Mouse (Mus musculus): ENCODE data around the gene Ankrd12. TPM values are rescaled to one million over a fixed set of nuclear protein-coding genes. Genes with fewer than 3 reads are reported as not detected.

The Ankrd12 gene
- 2.4 and 2.9 TPM in 2 replicates for polyA plus RNA-seq (2012; rRNA removed)

DNA sequence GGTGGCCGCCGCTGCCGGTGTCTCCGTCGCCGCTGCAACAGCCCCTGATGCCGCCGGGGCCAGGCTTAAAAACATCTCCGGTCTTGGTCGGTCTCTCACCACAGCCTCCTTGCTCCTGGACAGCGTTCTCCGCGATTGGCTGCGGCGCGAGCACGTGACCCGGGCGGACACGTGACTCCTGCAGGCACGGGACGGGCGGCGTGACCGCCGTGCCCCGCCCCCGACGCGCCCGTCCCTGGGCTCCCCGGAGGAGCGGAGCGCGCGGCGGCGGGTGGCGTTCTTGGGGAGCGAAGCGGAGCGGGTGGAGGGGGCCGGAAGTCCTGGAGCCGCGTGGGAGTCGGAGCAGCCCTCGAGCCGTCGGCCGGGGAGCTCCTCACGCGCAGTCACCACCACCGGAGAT lies at the start of gene Ankrd12:
Ankrd12 (minus strand) TSS at position 156 of the 400 bp plus-strand sequence.

DNA sequence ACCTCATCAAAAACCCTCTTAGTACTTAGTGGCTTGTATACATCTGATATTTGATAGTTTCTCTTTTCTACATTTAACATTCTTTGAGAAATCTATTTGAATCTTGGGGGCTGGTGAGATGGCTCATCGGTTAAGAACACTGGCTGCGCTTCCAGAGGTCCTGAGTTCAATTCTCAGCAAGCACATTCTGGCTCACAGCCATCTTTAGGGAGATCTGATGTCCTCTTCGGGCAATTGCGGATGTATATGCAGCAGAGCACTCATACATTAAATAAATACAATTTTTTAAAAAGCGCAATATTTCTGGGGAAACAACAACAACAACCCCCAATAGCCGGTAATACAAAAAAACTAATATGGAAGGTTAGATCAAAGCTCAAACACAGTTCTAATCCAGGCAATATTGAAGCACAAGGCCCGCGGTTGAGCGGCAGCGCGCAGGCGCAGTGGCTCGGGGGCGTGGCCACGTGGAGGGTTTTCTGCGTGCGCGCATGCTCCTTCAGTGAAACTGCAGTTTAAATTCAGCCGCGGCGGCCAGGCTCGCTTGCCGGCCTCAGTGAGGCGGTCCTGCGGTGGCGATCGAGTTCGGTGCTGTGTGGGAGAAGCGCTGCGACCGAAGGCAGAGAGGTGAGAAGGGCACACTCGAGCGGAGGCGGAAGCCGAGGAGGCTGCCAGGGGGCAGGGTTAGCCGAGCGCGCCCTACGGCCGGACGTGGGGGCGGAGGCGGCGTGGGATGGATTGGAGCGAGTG lies 46.4 kb upstream of the Ankrd12 start, which contains the start of gene Ddx11:
Ddx11 (plus strand) TSS at position 455 of the 750 bp plus-strand sequence.

GRCm38 (mm10) chr17:66111402-66111959 lies 34.6 kb upstream of the Ankrd12 start, which contains the start of gene Washc1:
Gene Washc1 (plus strand): TSS chr17:66111545.

DNA sequence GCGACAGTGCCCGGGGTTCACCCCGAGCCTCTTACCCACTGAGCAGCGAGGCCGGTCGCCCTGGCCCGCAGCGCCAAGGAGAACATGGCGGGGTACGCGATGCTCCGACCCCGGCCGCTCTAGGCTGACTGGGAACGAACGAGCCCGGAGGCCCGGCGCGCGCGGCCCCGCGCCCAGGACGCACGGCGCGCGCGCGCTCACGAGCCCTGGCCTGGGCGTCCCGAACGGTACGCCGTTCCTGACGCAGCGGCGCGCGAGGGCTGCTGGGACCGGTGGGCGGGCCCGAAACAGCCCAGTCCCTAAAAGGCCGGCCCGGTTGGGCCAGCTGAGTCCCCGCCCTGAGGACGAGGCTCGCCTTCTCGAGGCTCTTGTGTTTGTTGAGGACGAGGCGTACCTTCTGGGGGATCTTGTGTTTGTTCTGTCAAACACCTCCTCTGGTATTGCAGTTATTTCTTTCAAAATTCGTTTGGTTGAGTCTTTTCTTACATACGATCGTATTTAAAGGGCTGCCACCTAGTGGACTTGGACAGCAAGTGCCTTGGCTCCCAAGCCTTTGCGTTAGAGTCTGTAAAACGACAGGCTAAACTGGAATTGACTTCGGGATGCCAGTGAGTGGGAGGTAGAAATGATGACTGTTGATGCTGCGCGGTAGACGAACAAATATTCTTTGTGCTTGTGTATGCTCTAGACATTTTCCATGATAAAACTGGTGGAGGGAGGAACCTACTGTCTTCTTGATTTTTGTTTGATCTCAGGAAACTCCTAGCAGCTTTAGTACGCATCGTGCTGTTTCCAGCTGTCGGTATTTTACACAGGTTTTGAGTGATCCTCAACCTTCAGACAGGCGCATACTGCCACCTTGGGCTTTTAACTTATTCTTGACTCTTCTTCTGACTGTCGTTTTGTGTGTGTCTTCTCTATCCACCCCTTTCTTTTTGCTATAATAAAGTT lies 24.8 kb upstream of the Ankrd12 start, which contains the start of gene Ndufv2:
Ndufv2 (minus strand) TSS at position 180 of the 951 bp plus-strand sequence.

DNA sequence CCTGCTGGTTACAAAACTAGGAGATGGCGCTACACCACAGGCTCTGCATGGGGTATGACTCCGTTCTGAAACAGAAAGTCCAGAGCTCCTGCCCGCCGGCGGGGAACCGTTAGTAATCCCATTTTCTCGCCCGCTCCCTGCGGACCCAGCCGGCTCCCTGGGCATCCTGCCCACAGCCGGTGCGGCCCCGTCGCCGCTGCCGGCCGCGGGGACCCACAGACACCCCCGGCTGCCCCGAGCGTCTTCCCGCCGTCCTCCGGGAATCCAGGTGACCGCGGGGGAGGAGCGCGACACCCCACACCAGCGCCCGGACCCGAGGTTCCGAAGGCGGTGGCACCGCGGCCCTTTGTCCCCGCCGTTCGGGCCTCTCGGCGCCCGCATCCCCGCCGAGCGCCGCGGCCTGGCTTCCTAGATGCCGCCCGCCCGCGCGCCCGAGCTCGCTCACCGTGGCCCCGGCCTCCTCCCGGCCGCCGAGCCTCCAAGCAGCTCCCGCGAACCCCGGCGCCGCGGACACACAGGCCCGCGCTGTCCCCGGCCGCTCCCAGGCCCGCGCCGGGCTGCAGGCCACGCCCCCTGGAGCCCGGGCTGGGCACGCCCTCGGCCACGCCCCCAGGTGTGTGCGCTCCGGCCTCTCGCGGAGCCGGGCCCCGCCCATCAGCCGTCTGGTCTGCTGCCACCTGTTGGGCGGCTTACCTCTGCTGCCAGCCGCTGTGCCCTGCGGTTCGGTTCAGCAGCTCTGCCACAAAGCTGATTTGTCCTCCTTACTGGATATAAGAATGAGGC lies 126.1 kb downstream of the Ankrd12 start, which contains the start of gene Twsg1:
Twsg1 (minus strand) TSS at position 605 of the 783 bp plus-strand sequence.

Other genes starting within 250 kb of the Ankrd12 start
- 15.5 and 16.6 TPM in 2 replicates for gene Ralbp1, start 191.3 kb downstream of the Ankrd12 start, polyA plus RNA-seq (2012; rRNA removed)
- 8.4 TPM in 2 replicates for gene Twsg1, start 125.9 kb downstream of the Ankrd12 start, polyA plus RNA-seq (2012; rRNA removed)
- gene Ndufv2, start 24.5 kb upstream of the Ankrd12 start, polyA plus RNA-seq (2012; rRNA removed): 60.4 and 66.5 TPM in 2 replicates
- gene Washc1, start 34.5 kb upstream of the Ankrd12 start, polyA plus RNA-seq (2012; rRNA removed): 11.4 and 12.6 TPM in 2 replicates
- 6.5 and 7.4 TPM in 2 replicates for gene Ddx11, start 46.4 kb upstream of the Ankrd12 start, polyA plus RNA-seq (2012; rRNA removed)

All from liver, embryonic 14 days (tissue).